Mouse (Mus musculus) limb, embryonic 14.5 days (tissue): ENCODE measurements around the gene Tnfrsf4. TPM values are rescaled to one million over a fixed set of nuclear protein-coding genes. Genes with fewer than 3 reads are reported as not detected.

ENCODE experiments used
- ATAC-seq: fragments of 200-750 bp; cut with Nextera tagmentation; 2 replicates; pipeline ENCODE4 v1.8.0; 2017; ENCODE audit warnings: low read depth, moderate number of reproducible peaks, moderate TSS enrichment; ENCODE audit not compliant: low FRiP score
- DNase-seq: peaks from one replicate; pipeline ENCODE4 v3.0.0-alpha.2; 2015; ENCODE audit warnings: low spot score
- H3K27ac ChIP-seq: fragments of 300-500 bp; sonication (generic); replicated peaks from 2 replicates; pipeline ENCODE4 v1.5.1; 2014; ENCODE audit warnings: low read depth, mild to moderate bottlenecking, low read length, moderate library complexity, mixed read lengths
- H3K27me3 ChIP-seq: fragments of 300-500 bp; sonication (generic); 2 replicates; pipeline ENCODE4 v1.6.1; 2014; ENCODE audit warnings: low read length, mixed read lengths; ENCODE audit not compliant: control insufficient read depth, insufficient read depth
- H3K36me3 ChIP-seq: fragments of 300-500 bp; sonication (generic); 2 replicates; pipeline ENCODE4 v1.6.1; 2014; ENCODE audit warnings: mild to moderate bottlenecking, low read length, moderate library complexity, mixed read lengths; ENCODE audit not compliant: control insufficient read depth, insufficient read depth
- H3K4me1 ChIP-seq: fragments of 300-500 bp; sonication (generic); 2 replicates; pipeline ENCODE4 v1.6.1; 2014; ENCODE audit warnings: antibody characterized with exemption, low read length, mixed read lengths; ENCODE audit not compliant: control insufficient read depth, insufficient read depth
- H3K4me2 ChIP-seq: fragments of 300-500 bp; sonication (generic); replicated peaks from 2 replicates; pipeline ENCODE4 v1.6.1; 2014; ENCODE audit warnings: low read depth, mild to moderate bottlenecking, low read length, moderate library complexity; ENCODE audit not compliant: severe bottlenecking
- H3K4me3 ChIP-seq: fragments of 300-500 bp; sonication (generic); replicated peaks from 2 replicates; pipeline ENCODE4 v1.5.1; 2014; ENCODE audit warnings: low read length
- H3K9ac ChIP-seq: fragments of 300-500 bp; sonication (generic); 2 replicates; pipeline ENCODE4 v1.6.1; 2014; ENCODE audit warnings: mild to moderate bottlenecking, low read depth, low read length, moderate library complexity; ENCODE audit not compliant: severe bottlenecking
- H3K9me3 ChIP-seq: fragments of 300-500 bp; sonication (generic); 2 replicates; pipeline ENCODE4 v1.6.1; 2016; ENCODE audit warnings: low read length; ENCODE audit not compliant: control insufficient read depth
- POLR2A ChIP-seq: fragments of 200-500 bp; IDR thresholded peaks from 2 replicates; pipeline ENCODE4 v1.8.0; 2012; ENCODE audit warnings: inconsistent platforms, mild to moderate bottlenecking, moderate library complexity, borderline replicate concordance; ENCODE audit not compliant: insufficient read depth, insufficient read length; ENCODE audit errors: extremely low read depth
- WGBS: fragments of 180-500 bp; shearing (Covaris S2); extraction: QIAGEN DNeasy Blood & Tissue Kit; methylation state at CpG from one replicate; pipeline ENCODE4 v1.1.7; 2014; 5-methylcytosine and 5-hydroxymethylcytosine counted together
- polyA plus RNA-seq, 2 experiments: library from polyadenylated mRNA; depleted of rRNA in 1 of 2; stranded (reverse) in 1 of 2; unstranded in 1 of 2; fragments of >200 nt; fragmentation: Nextera tagmentation in 1 of 2; extraction: Ambion mirVana in 1 of 2; gene quantifications; 2 replicates each; pipeline versions ENCODE4 v1.2.1 to v1.2.3; 2012 to 2014

Gene Tnfrsf4
- polyA plus RNA-seq (2012; rRNA removed) (4.8 and 5.8 TPM in 2 replicates), polyA plus RNA-seq (2014; fragmentation: Nextera tagmentation; extraction: Ambion mirVana) (0.58 and 0.65 TPM in 2 replicates)

- DNase-seq = no peak
- Histone ChIP-seq H3K4me3 (no peak within 1 kb of the TSS), H3K9me3 (no peaks in the 10 kb centered on the region), H3K4me1 (no peaks in the 10 kb centered on the region), H3K4me2 (no peak within 1 kb of the TSS), H3K9ac (no peak within 1 kb of the TSS), H3K27ac (no peak within 1 kb of the TSS), H3K27me3 (no peaks in the 10 kb centered on the region), H3K36me3 (peaks cover 59% of the 10 kb centered on the region)
- 83% methylated on average over 8 of the region's 8 CpGs for WGBS
- TF ChIP-seq POLR2A = no peak
- ATAC-seq = no peak
Observed at GRCm38 (mm10) chr4:156013637-156014036, at the start of gene Tnfrsf4. Gene Tnfrsf4 (plus strand): TSS chr4:156013843.

GRCm38 (mm10) chr4:155964396-155964795, 49.2 kb upstream of the Tnfrsf4 start:
- H3K4me2 ChIP-seq = no peak overlapping the region
- peaks cover 12% of the 10 kb centered on the region; the same call in 1 of the 2 replicates for H3K4me1 ChIP-seq
- H3K27me3 ChIP-seq = no peaks in the 10 kb centered on the region
- H3K9me3 ChIP-seq = no peaks in the 10 kb centered on the region
- peaks cover 31% of the 10 kb centered on the region for H3K36me3 ChIP-seq
- WGBS = 95% methylated on average over 11 of the region's 11 CpGs
- ATAC-seq (no peak), DNase-seq (no peak)
- no peak for TF ChIP-seq POLR2A
- H3K4me3 ChIP-seq = no peak overlapping the region
- no peak overlapping the region for H3K27ac ChIP-seq
- H3K9ac ChIP-seq = no peak overlapping the region

- DNase-seq (no peak), ATAC-seq (no peak)
- H3K4me1 ChIP-seq = no peaks in the 10 kb centered on the region
- H3K9ac ChIP-seq = no peak overlapping the region
- H3K4me2 ChIP-seq = no peak overlapping the region
- no peak for TF ChIP-seq POLR2A
- no peak overlapping the region for H3K27ac ChIP-seq
- 84% methylated on average over 13 of the region's 13 CpGs for WGBS
- peaks cover 27% of the 10 kb centered on the region for H3K36me3 ChIP-seq
- H3K9me3 ChIP-seq = no peaks in the 10 kb centered on the region
- no peak overlapping the region for H3K4me3 ChIP-seq
- no peaks in the 10 kb centered on the region for H3K27me3 ChIP-seq
Observed at GRCm38 (mm10) chr4:155969043-155969653, 44.5 kb upstream of the Tnfrsf4 start.

GRCm38 (mm10) chr4:155970286-155970685, 43.4 kb upstream of the Tnfrsf4 start:
- no peak for ATAC-seq
- DNase-seq = no peak
- H3K4me3 ChIP-seq = no peak overlapping the region
- no peak overlapping the region for H3K9ac ChIP-seq
- H3K27me3 ChIP-seq = no peaks in the 10 kb centered on the region
- H3K9me3 ChIP-seq = no peaks in the 10 kb centered on the region
- no peaks in the 10 kb centered on the region for H3K4me1 ChIP-seq
- H3K36me3 ChIP-seq = peaks cover 19% of the 10 kb centered on the region
- WGBS = 71% methylated on average over 5 of the region's 5 CpGs
- no peak overlapping the region for H3K4me2 ChIP-seq
- no peak overlapping the region for H3K27ac ChIP-seq
- TF ChIP-seq POLR2A = no peak

- ATAC-seq (no peak), DNase-seq (no peak)
- H3K9me3 ChIP-seq = no peaks in the 10 kb centered on the region
- TF ChIP-seq POLR2A = no peak
- H3K4me3 ChIP-seq = no peak overlapping the region
- 82% methylated on average over 6 of the region's 6 CpGs for WGBS
- no peaks in the 10 kb centered on the region for H3K36me3 ChIP-seq
- H3K27ac ChIP-seq = no peak overlapping the region
- H3K27me3 ChIP-seq = no peaks in the 10 kb centered on the region
- no peak overlapping the region for H3K9ac ChIP-seq
- no peak overlapping the region for H3K4me2 ChIP-seq
- no peaks in the 10 kb centered on the region for H3K4me1 ChIP-seq
Observed at GRCm38 (mm10) chr4:155972651-155973050, 41.0 kb upstream of the Tnfrsf4 start.
